Mouse (Mus musculus) heart, adult 11 months (tissue): ENCODE measurements around the gene Wdr26.

Experiments
- DNase-seq: peaks from one replicate; pipeline ENCODE4 v3.0.0; 2022

Gene Wdr26

GRCm38 (mm10) chr1:181234326-181235035, 22.7 kb upstream of the Wdr26 start:
- DNase-seq: peak; percentile 99

- DNase-seq: no peak
Observed at GRCm38 (mm10) chr1:181233734-181234133, 21.9 kb upstream of the Wdr26 start.

- DNase-seq: peak; percentile 98
Observed at GRCm38 (mm10) chr1:181232307-181233027, 20.7 kb upstream of the Wdr26 start.

- DNase-seq: peak; percentile 95
Observed at GRCm38 (mm10) chr1:181231821-181232220, 20.0 kb upstream of the Wdr26 start.

- DNase-seq: peak; percentile 87
Observed at GRCm38 (mm10) chr1:181231262-181231661, 19.5 kb upstream of the Wdr26 start.

GRCm38 (mm10) chr1:181230731-181231148, 18.9 kb upstream of the Wdr26 start:
- DNase-seq: peak; percentile 96

GRCm38 (mm10) chr1:181229046-181229445, 17.2 kb upstream of the Wdr26 start:
- DNase-seq: peak; percentile 86

GRCm38 (mm10) chr1:181228591-181228990, 16.8 kb upstream of the Wdr26 start:
- peak; percentile 93 for DNase-seq

GRCm38 (mm10) chr1:181227804-181228203, 16.0 kb upstream of the Wdr26 start:
- DNase-seq: peak; percentile 86

GRCm38 (mm10) chr1:181226850-181227249, 15.0 kb upstream of the Wdr26 start:
- DNase-seq: peak; percentile 97

- DNase-seq: peak; percentile 70
Observed at GRCm38 (mm10) chr1:181225281-181225680, 13.5 kb upstream of the Wdr26 start.

GRCm38 (mm10) chr1:181222041-181222440, 10.2 kb upstream of the Wdr26 start:
- no peak for DNase-seq

GRCm38 (mm10) chr1:181216315-181216714, 4.5 kb upstream of the Wdr26 start:
- DNase-seq: peak; percentile 83

GRCm38 (mm10) chr1:181214296-181215035, 2.7 kb upstream of the Wdr26 start:
- DNase-seq: peak; percentile 70

GRCm38 (mm10) chr1:181211403-181211919, 340 bp downstream of the Wdr26 start:
- DNase-seq: no peak

GRCm38 (mm10) chr1:181210601-181211402, 999 bp downstream of the Wdr26 start:
- peak; percentile 98 for DNase-seq

- no peak for DNase-seq
Observed at GRCm38 (mm10) chr1:181210147-181210546, 1.7 kb downstream of the Wdr26 start.

- DNase-seq: peak; percentile 71
Observed at GRCm38 (mm10) chr1:181199446-181199845, 12.4 kb downstream of the Wdr26 start.

GRCm38 (mm10) chr1:181188925-181189324, 22.9 kb downstream of the Wdr26 start:
- no peak for DNase-seq

GRCm38 (mm10) chr1:181170210-181170609, 41.6 kb downstream of the Wdr26 start:
- DNase-seq: peak; percentile 90

GRCm38 (mm10) chr1:181168377-181168776, 43.4 kb downstream of the Wdr26 start:
- DNase-seq: peak; percentile 61

- DNase-seq: peak; percentile 71
Observed at GRCm38 (mm10) chr1:181167816-181168215, 44.0 kb downstream of the Wdr26 start.
